Mouse (Mus musculus): ENCODE data around the gene Ttll13. TPM values are rescaled to one million over a fixed set of nuclear protein-coding genes. Genes with fewer than 3 reads are reported as not detected.

Gene Ttll13
- total and polyA plus RNA-seq, 3 experiments, result 0.39 to 0.40 TPM; not detected in 1

DNA sequence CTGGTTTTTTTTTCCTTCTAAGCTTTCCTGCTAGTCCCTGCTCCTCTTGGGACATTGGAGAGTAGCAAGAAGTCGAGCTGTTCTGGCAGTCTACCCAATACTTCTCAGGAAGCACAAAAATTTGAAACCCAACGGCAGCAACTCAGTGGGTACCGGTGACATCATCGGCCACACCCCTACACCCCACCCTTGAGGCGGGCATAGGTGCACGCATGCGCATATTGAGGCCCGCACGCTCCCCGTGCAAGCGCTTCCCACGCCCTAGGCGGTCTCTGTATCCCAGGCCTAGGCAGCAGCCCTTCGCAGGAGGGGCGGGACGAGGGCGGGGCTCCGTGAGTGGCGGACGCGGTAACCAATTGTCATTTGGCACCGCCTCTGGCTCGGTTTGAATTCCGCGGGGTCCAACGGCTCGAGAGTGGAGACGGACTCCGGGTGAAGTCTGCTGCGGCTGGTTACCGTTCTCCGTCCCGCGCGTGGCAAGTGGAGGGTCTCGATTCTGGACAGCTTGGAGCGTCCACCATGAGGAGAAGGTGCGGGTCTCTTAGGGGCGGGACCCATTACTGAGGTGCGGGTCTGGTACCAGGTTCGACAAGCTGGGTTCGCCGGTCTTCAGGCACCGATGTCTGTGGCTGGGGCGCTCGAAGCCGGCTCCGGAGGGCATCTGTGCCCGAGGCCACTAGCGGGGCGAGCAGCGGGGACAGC is 48.0 kb downstream of the Ttll13 start, which contains the start of gene Prc1:
Gene Prc1 (plus strand): TSS at position 389 of the 702 bp plus-strand sequence.
- Histone ChIP-seq H3K9ac (ENCODE audit: control insufficient read depth, low read depth, low read length, poor library complexity, severe bottlenecking) (peak within 1 kb of the TSS; percentile 93), H3K27ac (ENCODE audit: control insufficient read depth, low read depth, low read length) (peak within 1 kb of the TSS; percentile 69), H3K4me3 (ENCODE audit: control insufficient read depth in 1 of 2, insufficient read depth in 1 of 2, low read depth in 2 of 2, low read length in 2 of 2) (peak within 1 kb of the TSS; percentile 73 to 74), H3K9me3 (replicated peaks; ENCODE audit: insufficient read depth, low read length) (no peaks in the 10 kb centered on the region), H3K36me3 (ENCODE audit: control insufficient read depth in 1 of 2, insufficient read depth in 2 of 2, low read length in 2 of 2) (peaks cover 3 to 14% of the 10 kb centered on the region in 2 experiments; a peak in 3 of 4 replicates), H3K27me3 (ENCODE audit: control insufficient read depth in 1 of 2, insufficient read depth in 2 of 2, low read length in 2 of 2) (no peaks in the 10 kb centered on the region), H3K79me2 (ENCODE audit: control insufficient read depth, insufficient read depth, low read length, poor library complexity) (peaks cover 39% of the 10 kb centered on the region), H3K4me1 (ENCODE audit: control insufficient read depth in 1 of 2, insufficient read depth in 2 of 2, low read length in 2 of 2) (peaks cover 3 to 7% of the 10 kb centered on the region in 2 experiments; a peak in 3 of 4 replicates)
- peak; percentile 99 for DNase-seq (ENCODE audit: low read depth, low spot score)
- TF ChIP-seq MYC (IDR thresholded peaks at IDR 0.05; ENCODE audit: low read depth, low read length), result peak; percentile 32; the same call in 1 of the 2 replicates
- TF ChIP-seq E2F4 (IDR thresholded peaks at IDR 0.05; ENCODE audit: borderline replicate concordance, low read depth, low read length), result peak; percentile 90
- no peak for TF ChIP-seq ZKSCAN1 (IDR thresholded peaks at IDR 0.05; ENCODE audit: low read depth, low read length)
- peak; percentile 47 for TF ChIP-seq TCF12 (IDR thresholded peaks at IDR 0.05; ENCODE audit: low read depth, low read length)
- TF ChIP-seq MAX (IDR thresholded peaks at IDR 0.05; ENCODE audit: low read length), result peak; percentile 69
- 0 out of 2 replicates have a peak, but pooled peaks have one; percentile 30 for TF ChIP-seq USF1 (IDR thresholded peaks at IDR 0.05; ENCODE audit: low read depth, low read length)
- peak; percentile 88 for TF ChIP-seq POLR2AphosphoS2 (IDR thresholded peaks at IDR 0.05; ENCODE audit: low read length)
- no peak for TF ChIP-seq BHLHE40 (IDR thresholded peaks at IDR 0.05; ENCODE audit: borderline replicate concordance, low read depth, low read length)
- TF ChIP-seq MYB (IDR thresholded peaks at IDR 0.05; ENCODE audit: low read depth, low read length), result no peak
- TF ChIP-seq MAFK (IDR thresholded peaks at IDR 0.05; ENCODE audit: borderline replicate concordance, low read depth, low read length), result no peak
- TF ChIP-seq NRF1 (IDR thresholded peaks at IDR 0.05; ENCODE audit: insufficient read depth, low read depth, low read length, poor library complexity, severe bottlenecking), result peak; percentile 80
- TF ChIP-seq USF2 (IDR thresholded peaks at IDR 0.05; ENCODE audit: borderline replicate concordance in 1 of 2, insufficient read depth in 1 of 2, low read depth in 1 of 2, low read length in 2 of 2), result no peak
- peak; percentile 69; the same call in 1 of the 2 replicates for TF ChIP-seq ZMIZ1 (IDR thresholded peaks at IDR 0.05; ENCODE audit: low read depth, low read length)
- TF ChIP-seq NELFE (IDR thresholded peaks at IDR 0.05; ENCODE audit: low read depth, low read length), result peak; percentile 89
- no peak for TF ChIP-seq RCOR1 (IDR thresholded peaks at IDR 0.05; ENCODE audit: low read depth, low read length)
- TF ChIP-seq ETS1 (IDR thresholded peaks at IDR 0.05; ENCODE audit: low read depth, low read length), result peak; percentile 54
- no peak for TF ChIP-seq CTCF (IDR thresholded peaks at IDR 0.05 in 2 of 3, conservative IDR thresholded peaks at IDR 0.05 in 1 of 3; ENCODE audit: control insufficient read depth in 1 of 3, insufficient read depth in 1 of 3, low read depth in 2 of 3, low read length in 3 of 3, poor library complexity in 1 of 3, severe bottlenecking in 1 of 3)
- peak; percentile 75 for TF ChIP-seq TBP (IDR thresholded peaks at IDR 0.05; ENCODE audit: low read depth, low read length)
- peak; percentile 73 for TF ChIP-seq HCFC1 (IDR thresholded peaks at IDR 0.05; ENCODE audit: low read depth, low read length)
- peak; percentile 56; the same call in 1 of the 2 replicates for TF ChIP-seq JUND (IDR thresholded peaks at IDR 0.05; ENCODE audit: low read depth, low read length)
- 0 out of 2 replicates have a peak, but pooled peaks have one; percentile 6 for TF ChIP-seq ZC3H11A (IDR thresholded peaks at IDR 0.05; ENCODE audit: low read depth, low read length)
- no peak for TF ChIP-seq RAD21 (IDR thresholded peaks at IDR 0.05; ENCODE audit: low read depth, low read length)
- TF ChIP-seq CHD1 (IDR thresholded peaks at IDR 0.05; ENCODE audit: low read depth, low read length), result no peak
- TF ChIP-seq GABPA (IDR thresholded peaks at IDR 0.05; ENCODE audit: low read depth, low read length), result no peak
- TF ChIP-seq EP300 (IDR thresholded peaks at IDR 0.05; ENCODE audit: low read depth in 1 of 2, low read length in 2 of 2), result no peak; a peak in 1 of 4 replicates
- no peak for TF ChIP-seq MEF2A (IDR thresholded peaks at IDR 0.05; ENCODE audit: extremely low read depth, insufficient replicate concordance, low read depth, low read length, poor library complexity, severe bottlenecking)
- TF ChIP-seq POLR2AphosphoS5 (IDR thresholded peaks at IDR 0.05; ENCODE audit: borderline replicate concordance, low read depth, low read length), result no peak
- peak; percentile 89 to 97 for TF ChIP-seq POLR2A (IDR thresholded peaks at IDR 0.05; ENCODE audit: control insufficient read depth in 1 of 2, insufficient read depth in 1 of 2, low read depth in 1 of 2, low read length in 2 of 2, poor library complexity in 1 of 2)
- peak; percentile 45 for TF ChIP-seq MXI1 (IDR thresholded peaks at IDR 0.05; ENCODE audit: low read depth, low read length)
- no peak for TF ChIP-seq GATA1 (IDR thresholded peaks at IDR 0.05; ENCODE audit: low read depth, low read length)
- TF ChIP-seq CHD2 (IDR thresholded peaks at IDR 0.05; ENCODE audit: low read length), result 0 out of 2 replicates have a peak, but pooled peaks have one; percentile 35
- no peak for TF ChIP-seq TAL1 (IDR thresholded peaks at IDR 0.05; ENCODE audit: low read length)
- 0 out of 2 replicates have a peak, but pooled peaks have one; percentile 15 for TF ChIP-seq ZNF384 (IDR thresholded peaks at IDR 0.05; ENCODE audit: low read depth, low read length)
- 0 out of 2 replicates have a peak, but pooled peaks have one; percentile 72 for TF ChIP-seq UBTF (IDR thresholded peaks at IDR 0.05; ENCODE audit: borderline replicate concordance, insufficient read depth, low read depth, low read length)
- TF ChIP-seq ELF1 (IDR thresholded peaks at IDR 0.05; ENCODE audit: low read depth, low read length), result no peak

Measured in MEL (cell line).